Mouse (Mus musculus): ENCODE data around the gene Ptprk.

Ptprk gene

GRCm38 (mm10) chr10:28074653-28075451 is at the start of gene Ptprk:
TSS of gene Ptprk (plus strand) at chr10:28074820.
- WGBS = under 1% methylated on average over 77 of the region's 77 CpGs

DNA sequence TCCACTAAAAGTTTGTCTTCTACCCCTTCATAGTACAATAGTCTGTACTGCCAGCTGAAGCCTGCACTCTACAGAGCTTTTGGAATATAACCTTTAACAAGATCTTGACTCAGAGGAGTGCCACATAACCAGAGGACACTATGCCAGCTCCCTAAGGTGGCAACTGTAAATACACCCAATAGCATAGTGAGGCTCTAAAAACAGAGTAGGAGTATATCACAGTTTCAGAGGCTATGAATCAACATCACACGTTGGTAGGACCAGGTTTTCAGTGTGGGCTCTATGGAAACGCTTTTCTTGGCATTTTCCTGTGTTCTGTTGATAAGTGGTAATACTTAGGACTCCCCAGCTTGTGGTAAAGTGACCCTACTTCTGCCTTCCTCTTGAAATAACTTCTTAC is 46.8 kb upstream of the Ptprk start:
- 42% methylated on average over 2 of the region's 2 CpGs for WGBS

- 81% methylated on average over 1 of the region's 1 CpGs for WGBS
These were observed 38.2 kb upstream of the Ptprk start for GRCm38 (mm10) chr10:28036456-28036855.

DNA sequence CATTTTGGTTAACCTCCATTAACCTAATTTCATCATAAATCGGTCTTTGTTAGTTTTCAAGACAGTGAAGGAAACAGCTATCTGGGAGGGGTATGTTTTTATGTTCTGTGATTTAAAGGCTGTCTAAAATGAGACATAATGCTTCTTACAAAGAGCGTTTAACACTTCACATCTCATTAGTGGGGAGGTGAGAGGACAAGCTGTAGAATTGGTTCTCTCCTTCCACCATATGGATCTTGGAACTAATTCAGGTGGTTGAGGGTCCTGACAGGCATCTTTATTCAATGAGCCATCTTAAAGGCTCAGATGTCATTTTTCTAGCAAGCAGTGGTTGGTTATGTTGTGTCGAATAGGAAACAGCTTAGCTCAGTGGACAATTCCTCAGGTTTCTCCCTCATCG is 19.9 kb upstream of the Ptprk start:
- 83% methylated on average over 4 of the region's 4 CpGs for WGBS

DNA sequence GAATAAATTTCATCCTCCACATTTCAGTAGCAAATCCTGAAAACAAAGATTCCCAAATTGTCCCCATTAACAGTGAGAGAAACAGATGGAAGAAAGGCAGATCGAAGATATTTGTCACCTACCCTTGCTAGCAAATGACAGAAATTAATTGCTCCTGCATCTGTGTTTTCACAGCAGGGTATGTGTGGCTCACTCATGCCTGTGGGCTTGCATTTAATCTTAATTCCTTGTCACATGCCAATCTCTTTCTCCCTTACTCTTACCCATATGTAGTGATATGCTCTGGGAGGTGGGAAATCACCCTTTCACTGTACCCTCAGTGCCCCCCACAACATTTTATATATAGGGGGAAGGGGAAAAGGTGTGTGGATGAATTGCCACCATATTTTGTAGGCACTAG is 15.4 kb upstream of the Ptprk start:
- 75% methylated on average over 1 of the region's 1 CpGs for WGBS

GRCm38 (mm10) chr10:28067997-28068396 is 6.6 kb upstream of the Ptprk start:
- 48% methylated on average over 5 of the region's 5 CpGs for WGBS

DNA sequence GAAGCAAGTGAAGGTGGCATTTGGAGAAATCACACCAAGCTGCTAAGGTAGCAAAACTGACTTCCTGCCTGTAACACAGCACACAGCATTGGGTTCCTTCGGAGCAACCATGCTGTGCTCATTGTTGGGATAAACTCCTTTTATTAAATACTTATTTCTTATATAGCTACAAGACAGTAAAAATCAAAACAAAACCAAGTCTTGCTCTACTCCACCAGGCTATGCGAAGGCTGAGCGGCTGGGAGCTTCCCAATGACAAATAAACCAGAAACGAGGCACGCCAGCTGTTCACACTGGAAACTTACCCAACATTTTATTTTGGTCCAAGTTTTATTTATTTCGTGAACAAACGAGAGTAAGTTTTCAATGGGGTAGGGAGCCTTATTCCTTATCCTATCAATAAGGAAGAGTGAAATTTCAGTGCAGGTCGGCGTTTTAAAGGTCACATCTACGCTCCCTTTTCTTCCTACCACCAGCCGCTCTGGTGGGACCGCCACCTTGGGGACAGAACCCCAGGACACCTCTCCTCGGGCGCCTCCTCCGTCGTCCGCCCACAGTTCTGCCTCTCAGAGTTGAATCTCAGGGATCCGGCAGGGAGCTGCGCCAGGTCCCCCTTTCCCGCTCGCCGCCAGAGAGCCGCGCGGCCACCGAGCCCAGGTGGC is 498 bp upstream of the Ptprk start:
- under 1% methylated on average over 26 of the region's 26 CpGs for WGBS

- under 1% methylated on average over 22 of the region's 22 CpGs for WGBS
These were observed 943 bp downstream of the Ptprk start for GRCm38 (mm10) chr10:28075491-28076035.

DNA sequence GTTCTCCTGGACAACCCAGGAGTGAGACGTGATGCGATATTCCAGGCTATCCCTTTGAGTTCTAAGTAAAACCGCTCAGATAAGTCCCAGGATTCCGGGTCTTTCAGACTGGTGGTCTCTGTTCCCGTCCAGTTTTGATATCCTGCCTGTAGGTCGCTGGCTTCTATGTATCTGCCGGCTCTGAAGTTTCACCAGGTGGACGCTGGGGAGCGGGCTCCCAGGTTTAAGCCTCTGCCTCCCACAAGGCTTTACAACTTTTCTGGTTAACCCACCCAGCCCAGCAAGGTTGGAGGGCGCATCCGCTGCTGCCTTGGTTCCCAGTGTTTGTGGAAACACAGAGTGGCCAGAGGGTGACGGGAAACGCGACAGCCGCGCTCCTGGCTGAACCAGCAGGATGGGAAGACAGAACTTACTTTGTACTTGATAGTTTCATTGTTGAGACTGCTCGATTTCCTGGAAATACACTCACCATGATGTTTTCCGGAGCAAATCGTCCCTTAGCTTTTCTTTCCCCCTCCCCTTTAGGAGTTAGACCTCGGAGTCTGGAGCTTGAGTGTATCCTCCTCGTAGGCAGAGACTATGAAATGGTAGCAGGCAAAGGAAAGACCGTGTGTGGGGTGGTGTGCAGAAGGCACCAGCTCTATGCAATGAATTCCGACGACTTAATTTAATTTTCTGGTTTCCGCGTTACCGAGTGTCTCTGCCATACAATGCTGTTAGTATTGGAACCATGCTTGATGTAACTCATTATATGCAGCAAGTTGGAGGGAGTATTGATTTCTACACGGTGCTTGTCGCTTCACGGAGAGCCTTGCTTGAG is 1.6 kb downstream of the Ptprk start:
- 4% methylated on average over 30 of the region's 30 CpGs for WGBS

GRCm38 (mm10) chr10:28078270-28078669 is 3.6 kb downstream of the Ptprk start:
- WGBS = 72% methylated on average over 1 of the region's 1 CpGs

GRCm38 (mm10) chr10:28081221-28081620 is 6.6 kb downstream of the Ptprk start:
- 91% methylated on average over 2 of the region's 2 CpGs for WGBS

- 79% methylated on average over 2 of the region's 2 CpGs for WGBS
These were observed 8.6 kb downstream of the Ptprk start for GRCm38 (mm10) chr10:28083183-28083582.

- 68% methylated on average over 1 of the region's 1 CpGs for WGBS
These were observed 9.0 kb downstream of the Ptprk start for GRCm38 (mm10) chr10:28083625-28084024.

- WGBS = 76% methylated on average over 6 of the region's 6 CpGs
These were observed 12.7 kb downstream of the Ptprk start for GRCm38 (mm10) chr10:28087341-28087740.

DNA sequence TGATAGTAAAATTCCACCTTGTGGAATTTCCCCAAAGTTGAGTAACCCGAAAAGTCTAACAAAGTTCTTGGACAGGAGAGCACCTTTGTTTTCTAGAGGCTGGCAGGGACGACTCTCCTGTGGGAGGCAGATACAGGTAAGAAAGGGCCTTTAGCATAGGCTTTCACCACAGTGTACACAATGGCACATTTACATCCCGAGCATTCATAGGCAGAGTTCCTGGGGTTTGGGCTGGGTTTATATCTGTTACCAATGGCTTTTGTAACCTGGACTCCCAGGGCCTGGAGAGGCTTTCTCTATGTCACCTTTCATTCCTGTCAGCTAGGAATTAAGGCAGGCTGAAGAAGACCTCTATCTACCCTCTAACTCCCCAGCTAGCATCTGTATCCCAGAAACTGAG is 13.1 kb downstream of the Ptprk start:
- WGBS = 86% methylated on average over 3 of the region's 3 CpGs

- 27% methylated on average over 7 of the region's 7 CpGs for WGBS
These were observed 23.0 kb downstream of the Ptprk start for GRCm38 (mm10) chr10:28097637-28098036.

GRCm38 (mm10) chr10:28098923-28099322 is 24.3 kb downstream of the Ptprk start:
- 88% methylated on average over 2 of the region's 2 CpGs for WGBS

DNA sequence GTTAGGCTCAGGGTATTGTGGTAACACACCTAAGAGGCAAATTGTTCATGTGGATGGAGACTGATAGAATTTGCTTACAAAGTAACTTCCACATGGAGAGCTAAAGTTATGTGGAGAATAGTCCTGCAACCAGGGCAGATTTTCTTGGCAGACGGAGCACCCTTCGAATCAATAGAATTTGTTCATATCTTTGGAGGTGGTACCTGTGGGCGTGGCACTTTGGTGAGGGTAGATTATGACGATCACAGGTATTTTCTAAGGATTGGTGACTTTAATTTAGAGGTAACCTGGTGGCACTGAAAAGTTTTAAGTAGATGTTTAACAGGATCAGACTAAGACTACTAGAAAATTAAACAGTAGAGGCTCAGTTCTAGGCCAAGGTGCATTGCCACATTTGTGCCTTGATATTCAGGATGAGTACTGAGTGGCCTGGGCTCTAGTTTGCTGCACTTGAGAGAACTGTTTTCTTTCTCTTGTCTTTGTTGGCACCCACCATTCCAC is 28.8 kb downstream of the Ptprk start:
- WGBS = 91% methylated on average over 4 of the region's 4 CpGs

GRCm38 (mm10) chr10:28103924-28104323 is 29.3 kb downstream of the Ptprk start:
- WGBS = 66% methylated on average over 2 of the region's 2 CpGs

GRCm38 (mm10) chr10:28105247-28105646 is 30.6 kb downstream of the Ptprk start:
- 91% methylated on average over 6 of the region's 6 CpGs for whole genome bisulfite sequencing

GRCm38 (mm10) chr10:28112826-28113589 is 38.4 kb downstream of the Ptprk start:
- 59% methylated on average over 8 of the region's 8 CpGs for WGBS

All from cerebral cortex, adult 2 months (tissue).